Mouse (Mus musculus): ENCODE measurements around the gene Tepp.

Gene Tepp

GRCm38 (mm10) chr8:95310342-95310970 is at the start of gene Tepp:
Gene Tepp, plus strand, starts transcription at chr8:95310566.
- DNase-seq = no peak

- no peak for DNase-seq
Measured at GRCm38 (mm10) chr8:95262181-95262580, 48.2 kb upstream of the Tepp start.

- DNase-seq = no peak
Measured at GRCm38 (mm10) chr8:95270501-95270900, 39.9 kb upstream of the Tepp start.

DNA sequence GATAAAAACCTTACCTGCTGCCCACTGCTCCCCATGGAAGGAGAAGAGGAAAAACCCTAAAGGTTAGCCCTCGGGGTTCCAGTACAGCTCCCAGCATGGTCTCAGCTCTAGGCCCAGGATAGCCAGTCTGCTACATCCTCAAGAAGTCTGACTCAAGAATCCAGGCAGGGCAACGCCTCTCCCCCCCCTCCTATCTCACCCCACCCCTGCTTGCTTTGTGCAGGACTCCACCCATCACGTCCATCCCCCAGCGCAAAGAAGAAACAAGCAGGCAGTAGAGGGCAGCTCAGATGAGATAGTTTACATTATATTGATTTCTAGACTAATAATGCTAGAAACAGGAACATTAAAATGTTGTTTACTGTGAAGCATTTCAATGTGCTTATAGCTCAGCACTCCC is 38.5 kb upstream of the Tepp start:
- DNase-seq = no peak

GRCm38 (mm10) chr8:95272871-95273270 is 37.5 kb upstream of the Tepp start:
- DNase-seq = no peak

GRCm38 (mm10) chr8:95281493-95281892 is 28.9 kb upstream of the Tepp start:
- no peak for DNase-seq

DNA sequence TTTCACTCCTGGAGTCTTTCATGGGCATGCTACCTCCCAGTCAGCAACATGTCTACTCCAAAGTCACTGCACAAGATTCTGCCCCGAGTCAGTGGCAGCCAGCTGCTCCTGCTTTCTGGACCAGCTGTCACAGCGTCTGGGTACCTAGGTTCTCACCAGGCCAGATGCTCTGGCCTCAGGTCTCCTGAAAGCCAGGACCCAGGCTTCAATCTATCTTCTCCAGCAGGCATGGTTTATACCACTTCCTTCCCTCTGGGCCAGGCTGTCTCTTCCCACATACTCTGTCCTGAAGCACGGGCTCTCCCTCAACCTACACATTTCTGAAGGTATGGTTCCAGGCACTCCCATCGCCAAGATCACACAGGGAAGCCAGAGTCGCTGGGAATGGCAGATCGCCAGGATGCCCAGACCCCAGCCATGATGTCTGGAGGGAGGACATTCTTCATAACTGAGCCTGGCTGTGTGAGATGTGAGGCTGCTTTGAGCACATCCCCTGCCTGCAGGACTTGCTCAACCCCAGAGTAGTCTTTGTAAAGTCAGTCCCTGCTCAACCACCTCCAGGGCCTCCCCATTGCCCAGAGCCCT is 21.2 kb upstream of the Tepp start:
- no peak for DNase-seq

DNA sequence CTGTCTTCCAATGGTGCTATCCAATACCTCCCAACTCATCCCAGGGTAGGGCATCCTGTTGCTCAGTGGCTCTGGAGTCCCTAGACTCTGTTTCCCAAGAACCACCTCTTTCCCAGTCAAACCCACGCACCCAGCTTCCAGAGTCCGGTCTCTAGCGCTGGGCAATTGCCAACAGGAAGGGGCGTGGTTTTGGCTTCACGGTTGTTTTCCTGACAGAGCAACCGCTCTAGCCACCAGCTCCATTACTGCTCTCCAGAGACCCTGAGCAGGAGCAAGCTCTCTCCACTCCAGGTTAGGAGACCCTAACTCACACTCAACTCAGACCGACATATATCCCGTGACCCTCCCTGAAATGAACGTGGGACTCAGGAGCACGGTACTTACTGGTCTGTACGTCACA is 17.2 kb upstream of the Tepp start:
- DNase-seq = no peak

- no peak for DNase-seq
Measured at GRCm38 (mm10) chr8:95293891-95294290, 16.5 kb upstream of the Tepp start.

DNA sequence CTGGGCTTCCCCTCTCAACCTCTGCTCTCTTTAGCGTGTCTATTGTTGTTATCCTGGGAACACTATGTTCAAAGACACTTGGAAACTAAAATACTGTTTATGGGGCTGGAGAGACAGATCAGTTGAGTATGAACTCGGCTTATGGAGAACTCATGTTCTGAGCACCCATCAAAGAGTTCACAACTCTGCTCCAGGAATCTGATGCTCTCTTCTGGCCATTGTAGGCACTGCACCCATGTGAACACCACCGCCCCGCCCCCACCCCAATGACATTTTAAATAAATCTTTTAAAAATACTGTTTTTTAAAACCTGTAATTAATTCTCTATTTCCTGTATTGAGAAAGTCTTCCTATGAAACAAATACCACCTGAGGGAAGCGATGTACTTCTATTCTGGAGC is 8.0 kb upstream of the Tepp start:
- no peak for DNase-seq

- no peak for DNase-seq
Measured at GRCm38 (mm10) chr8:95305526-95305925, 4.8 kb upstream of the Tepp start.

DNA sequence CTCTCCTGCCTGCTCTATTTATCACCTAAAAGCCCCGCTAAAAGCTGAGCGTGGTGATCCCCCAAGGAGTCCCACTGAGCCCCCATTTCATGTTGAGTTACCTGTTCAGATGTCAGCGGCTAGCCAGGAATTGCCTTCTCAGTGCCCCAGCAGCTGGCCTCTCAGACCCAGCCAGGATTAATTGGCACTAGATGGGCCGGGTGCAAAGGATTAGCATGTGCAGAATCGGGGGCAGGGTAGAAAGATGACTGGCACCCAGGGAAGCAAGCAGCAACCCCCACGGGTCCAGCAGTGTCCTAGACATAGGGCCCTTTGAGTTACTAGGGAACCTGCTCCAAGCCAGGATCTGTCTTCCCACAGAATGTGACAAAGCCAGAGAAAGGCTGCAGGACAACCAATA is 3.9 kb upstream of the Tepp start, which contains the start of gene Cngb1:
Gene Cngb1 (minus strand): TSS at position 155 of the 400 bp plus-strand sequence.
- DNase-seq = no peak

DNA sequence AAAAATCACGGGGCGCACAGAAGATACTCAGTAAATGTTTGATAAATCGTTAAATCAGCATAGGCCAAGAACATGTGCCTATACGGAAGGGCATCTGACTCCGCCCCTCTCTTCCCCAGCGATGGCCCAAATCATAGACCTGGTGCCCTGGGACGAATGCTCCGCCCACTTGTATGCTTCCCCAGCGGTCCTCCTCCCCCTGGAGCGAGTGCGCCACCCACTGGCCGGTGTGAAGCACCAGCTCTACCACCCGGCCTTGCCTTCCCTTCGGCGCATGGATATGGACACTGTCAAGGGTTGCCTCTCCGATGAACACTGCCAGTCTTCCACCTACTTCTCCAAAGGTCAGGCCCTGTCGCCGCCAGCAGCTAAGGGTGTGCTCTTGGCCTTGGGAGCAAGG is 2.5 kb downstream of the Tepp start:
- DNase-seq = no peak

DNA sequence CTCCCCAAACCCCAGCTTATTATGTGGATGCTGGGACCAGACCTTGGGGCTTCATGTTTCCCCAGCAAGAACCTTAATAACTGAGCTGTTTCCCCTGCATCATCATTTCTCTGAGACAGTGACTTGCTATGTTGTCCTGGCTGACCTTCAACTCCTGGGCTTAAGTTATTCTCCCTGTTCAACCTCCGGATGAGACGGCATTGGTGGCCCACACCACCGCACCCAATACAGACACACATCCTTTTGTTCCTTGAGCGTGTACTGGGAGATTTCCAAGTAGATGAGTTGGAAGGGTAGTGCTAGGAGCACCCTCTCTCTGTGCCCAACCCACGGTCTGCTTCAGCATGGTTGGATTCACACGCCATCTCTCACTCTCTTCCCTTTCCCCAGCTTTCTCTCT is 3.5 kb downstream of the Tepp start:
- DNase-seq = no peak

DNA sequence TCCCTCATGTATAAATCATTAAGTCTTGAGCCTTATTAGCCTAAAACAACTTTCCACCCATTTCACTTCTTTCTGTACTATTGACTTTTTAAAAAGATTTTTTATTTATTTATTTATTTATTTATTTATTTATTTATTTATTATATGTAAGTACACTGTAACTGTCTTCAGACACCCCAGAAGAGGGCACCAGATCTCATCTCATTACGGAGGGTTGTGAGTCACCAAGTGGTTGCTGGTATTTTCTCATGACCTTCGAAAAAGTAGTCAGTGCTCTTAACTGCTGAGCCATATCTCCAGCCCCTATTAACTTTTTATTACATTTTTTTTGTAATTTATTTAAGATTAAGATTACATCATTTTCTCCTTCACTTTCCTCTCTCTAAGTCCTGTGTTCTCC is 4.3 kb downstream of the Tepp start:
- DNase-seq = no peak

DNA sequence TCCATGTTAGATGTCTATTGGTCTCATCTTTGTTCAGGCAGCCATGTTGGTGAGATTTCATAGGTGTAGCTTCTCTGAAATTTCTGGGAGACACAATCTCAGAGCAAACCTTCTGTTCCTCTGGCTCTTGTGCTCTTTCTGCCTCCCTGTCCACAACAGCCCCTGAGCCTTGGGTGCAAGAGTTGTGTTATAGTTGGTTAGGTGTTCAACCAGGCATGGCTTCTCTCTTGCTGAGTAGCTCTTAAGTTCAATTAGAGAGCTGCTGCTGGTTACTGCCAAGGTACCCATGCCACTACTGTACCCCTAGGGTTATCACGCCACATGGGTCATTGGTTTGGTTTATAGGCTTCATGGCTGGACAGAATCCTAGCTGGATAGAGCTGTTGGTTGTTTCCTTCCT is 5.0 kb downstream of the Tepp start:
- no peak for DNase-seq

- DNase-seq = peak; percentile 22
Measured at GRCm38 (mm10) chr8:95320224-95321139, 10.1 kb downstream of the Tepp start.

DNA sequence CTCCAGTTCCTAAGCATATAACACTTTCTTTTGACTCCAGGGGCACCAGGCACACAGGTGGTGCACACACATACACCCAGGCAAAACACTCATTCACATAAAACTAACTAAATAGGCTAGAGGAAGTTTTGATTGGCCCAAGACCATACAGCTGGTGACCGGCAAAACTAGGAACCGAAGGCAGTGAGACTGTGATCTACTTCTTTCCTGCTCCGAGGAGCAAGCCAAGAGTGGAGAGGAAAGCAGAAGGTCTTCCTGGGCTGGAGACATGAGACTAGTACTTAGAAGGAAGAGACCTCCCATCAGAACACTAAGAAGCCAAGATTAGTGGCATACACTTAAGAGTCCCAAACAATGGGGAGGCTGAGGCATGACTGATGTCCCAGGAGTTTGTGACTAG is 12.8 kb downstream of the Tepp start:
- DNase-seq = no peak

DNA sequence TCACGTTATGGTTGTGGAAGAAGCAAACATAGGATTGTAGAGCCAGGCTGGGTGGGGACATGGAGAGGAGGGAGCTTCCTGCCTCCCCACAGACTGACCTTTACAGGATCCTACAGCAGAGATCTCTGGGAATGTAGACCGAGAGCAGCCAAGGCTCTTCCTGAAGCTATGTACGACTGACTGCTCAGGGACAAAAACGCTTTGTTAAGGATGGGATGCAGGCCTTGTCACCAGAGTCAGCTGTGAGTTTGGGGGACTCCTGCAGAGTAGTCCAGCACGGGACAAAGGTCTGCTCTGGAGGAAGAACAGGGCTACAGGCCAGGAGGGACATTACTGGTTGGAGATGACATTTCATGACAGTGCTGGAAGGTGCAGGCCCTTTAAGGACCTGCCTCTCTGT is 14.3 kb downstream of the Tepp start:
- no peak for DNase-seq

- DNase-seq = no peak
Measured at GRCm38 (mm10) chr8:95326822-95327221, 16.5 kb downstream of the Tepp start.

GRCm38 (mm10) chr8:95327866-95328465 is 17.6 kb downstream of the Tepp start:
- DNase-seq = no peak

DNA sequence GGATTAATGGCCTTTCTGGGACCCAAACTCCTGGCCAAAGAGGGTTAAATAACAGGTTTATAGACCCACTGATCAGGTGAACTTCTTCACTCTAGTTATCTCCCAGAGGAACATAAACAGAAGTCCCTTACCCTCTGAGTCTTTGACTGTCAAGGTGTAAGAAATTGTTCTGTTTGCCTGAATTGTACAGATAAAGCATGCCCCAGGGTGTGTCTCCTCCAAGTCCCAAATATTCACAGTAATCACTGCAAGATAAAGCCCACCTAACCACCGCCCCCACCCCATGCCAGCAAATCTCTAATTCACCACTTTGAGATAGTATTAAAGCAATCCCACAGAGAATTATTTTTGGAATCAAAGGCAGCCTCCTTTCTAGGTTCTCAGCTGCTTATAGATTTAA is 20.0 kb downstream of the Tepp start:
- DNase-seq = no peak

DNA sequence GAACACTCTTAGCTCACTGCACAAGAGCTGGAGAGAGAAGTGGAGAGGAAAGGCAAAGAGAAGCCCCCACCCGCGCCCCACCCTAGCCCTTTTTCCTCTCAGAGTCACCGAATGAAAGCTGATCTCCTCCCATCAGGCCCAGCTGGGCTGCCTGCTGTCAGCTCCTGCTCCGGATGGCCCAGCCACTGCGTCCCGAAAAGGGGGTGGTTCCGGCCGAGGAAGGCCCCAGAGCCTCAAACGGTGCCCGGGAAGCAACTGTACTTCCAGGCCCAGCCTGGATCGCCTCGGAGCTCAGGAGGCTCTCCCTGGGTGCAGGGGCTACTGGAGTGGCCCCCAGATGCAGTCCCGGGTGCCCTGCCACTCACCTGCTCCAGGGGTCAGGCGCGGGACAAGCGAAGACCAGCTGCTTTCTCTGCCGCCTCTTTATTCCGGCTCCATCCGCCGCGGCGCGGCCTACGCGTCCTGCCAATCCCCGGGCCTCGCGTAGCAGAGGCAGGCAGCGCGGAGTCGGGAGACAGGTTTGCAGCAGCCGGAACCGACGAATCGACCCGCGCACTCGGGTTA is 20.9 kb downstream of the Tepp start:
- no peak for DNase-seq

Measured in right cerebral cortex, postnatal 25 days (tissue).